Mouse (Mus musculus): ENCODE measurements at regions not wholly inside any gene's neighbourhood (a gene's known extent, or its start where the extent isn't known, plus 50 kb on each side); places are given as distances from the start of the nearest gene placed in this dataset.

- TF ChIP-seq POLR2A (IDR thresholded peaks at IDR 0.05; ENCODE audit: insufficient read depth, low read depth, low read length) (no peak), CTCF (IDR thresholded peaks at IDR 0.05; ENCODE audit: insufficient read depth, low read depth, low read length) (no peak)
Observed at GRCm38 (mm10) chr1:144421374-144421773, 146.1 kb downstream of the Rgs21 start.
